Mouse (Mus musculus) retina, postnatal 1 day (tissue): ENCODE results near the gene E130308A19Rik.

Experiments
- DNase-seq: peaks from one replicate; pipeline ENCODE4 v3.0.0-alpha.2; 2012

E130308A19Rik gene

GRCm38 (mm10) chr4:59625998-59626910 is at the start of gene E130308A19Rik:
Gene E130308A19Rik, plus strand, starts transcription at chr4:59626211.
- DNase-seq: peak; percentile 92

- DNase-seq: peak; percentile 80
Measured at GRCm38 (mm10) chr4:59580495-59581281, 45.3 kb upstream of the E130308A19Rik start.

GRCm38 (mm10) chr4:59581314-59582185 is 44.5 kb upstream of the E130308A19Rik start, which contains the start of gene Hsdl2:
Gene Hsdl2, plus strand, starts transcription at chr4:59581563.
- peak; percentile 99 for DNase-seq

DNA sequence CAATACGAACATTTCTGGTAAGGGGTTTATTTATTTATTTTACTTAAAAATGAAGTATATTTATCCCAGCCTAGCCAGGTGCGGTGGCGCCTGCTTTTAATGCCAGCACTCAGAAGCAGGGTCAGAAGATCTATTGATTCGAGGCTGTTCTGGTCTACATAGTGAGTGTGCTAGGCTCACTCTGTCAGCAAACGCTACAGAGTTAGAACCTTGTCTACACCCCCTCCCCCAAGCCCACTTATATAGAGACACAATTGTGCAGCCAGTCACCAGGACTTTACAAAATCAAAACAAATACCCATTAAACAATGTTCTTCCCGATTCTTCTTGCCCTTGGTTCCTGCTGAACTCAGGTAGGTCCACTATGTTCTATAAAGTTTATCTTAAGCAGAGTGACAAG is 43.8 kb upstream of the E130308A19Rik start:
- DNase-seq: no peak

GRCm38 (mm10) chr4:59585097-59585496 is 40.9 kb upstream of the E130308A19Rik start:
- DNase-seq: no peak

DNA sequence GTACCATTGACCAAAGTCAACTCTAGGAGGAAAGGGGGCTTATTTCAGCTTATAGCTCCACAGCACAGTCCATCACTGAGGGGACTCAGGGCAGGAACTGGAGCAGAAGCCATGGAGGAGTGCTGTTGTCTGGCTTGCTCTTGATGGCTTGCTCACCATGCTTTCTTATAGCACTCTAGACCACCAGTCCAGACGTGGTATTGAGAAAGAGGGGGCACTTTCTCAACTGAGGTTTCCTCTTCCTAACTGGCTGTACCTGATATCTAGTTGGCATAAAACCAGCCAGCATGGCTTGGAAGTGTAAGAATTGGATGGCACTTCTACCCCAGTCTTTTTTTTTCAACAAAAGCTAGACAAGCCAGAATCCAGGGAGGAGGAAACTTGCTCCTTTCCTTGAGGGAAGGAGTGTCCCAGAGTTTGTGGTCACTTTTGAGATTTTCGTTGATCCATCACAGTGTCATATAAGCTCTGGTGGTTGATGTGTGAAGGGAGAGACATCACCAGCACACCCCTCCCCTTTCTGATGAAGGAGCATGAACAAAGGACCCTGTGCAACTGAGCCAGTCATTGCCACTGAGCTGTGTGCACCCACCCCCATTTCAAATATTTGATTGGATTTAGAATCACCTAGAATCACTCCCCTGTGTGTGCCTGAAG is 38.7 kb upstream of the E130308A19Rik start:
- DNase-seq: no peak

DNA sequence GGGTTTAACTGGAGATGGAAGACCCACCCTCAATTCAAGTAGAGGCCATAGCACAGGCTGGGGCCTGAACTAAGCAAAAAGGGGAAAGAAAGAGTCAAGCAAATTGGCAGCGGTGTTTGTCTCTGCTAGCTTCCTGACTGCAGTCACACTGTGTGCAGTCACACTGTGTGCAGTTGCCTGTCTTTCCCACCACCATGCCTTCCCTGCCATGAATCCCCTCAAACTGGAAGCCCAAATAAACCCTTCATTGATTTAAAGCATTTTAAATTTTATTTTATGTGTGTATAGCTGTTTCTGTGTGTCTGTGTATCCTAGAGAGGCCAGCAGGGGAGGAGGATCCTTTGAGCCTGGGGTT is 38.2 kb upstream of the E130308A19Rik start:
- no peak for DNase-seq

DNA sequence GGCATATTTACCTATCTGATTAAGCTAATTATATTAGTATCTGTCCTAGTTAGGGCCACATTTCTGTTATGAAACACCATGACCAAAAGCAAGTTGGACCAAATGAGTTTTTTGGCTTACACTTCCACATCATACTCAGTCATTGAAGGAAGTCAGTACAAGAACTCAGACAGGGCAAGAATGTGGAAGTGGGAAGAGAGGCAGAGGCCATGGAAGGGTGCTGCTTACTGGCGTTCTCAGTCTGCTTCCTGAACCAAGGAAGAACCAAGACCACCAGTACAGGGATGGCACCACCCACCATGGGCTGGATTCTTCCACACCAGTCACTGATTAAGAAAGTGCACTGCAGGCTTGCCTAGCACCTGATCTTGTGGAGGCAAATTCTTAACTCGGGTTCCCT is 31.4 kb upstream of the E130308A19Rik start:
- DNase-seq: no peak

- no peak for DNase-seq
Measured at GRCm38 (mm10) chr4:59596556-59596955, 29.5 kb upstream of the E130308A19Rik start.

DNA sequence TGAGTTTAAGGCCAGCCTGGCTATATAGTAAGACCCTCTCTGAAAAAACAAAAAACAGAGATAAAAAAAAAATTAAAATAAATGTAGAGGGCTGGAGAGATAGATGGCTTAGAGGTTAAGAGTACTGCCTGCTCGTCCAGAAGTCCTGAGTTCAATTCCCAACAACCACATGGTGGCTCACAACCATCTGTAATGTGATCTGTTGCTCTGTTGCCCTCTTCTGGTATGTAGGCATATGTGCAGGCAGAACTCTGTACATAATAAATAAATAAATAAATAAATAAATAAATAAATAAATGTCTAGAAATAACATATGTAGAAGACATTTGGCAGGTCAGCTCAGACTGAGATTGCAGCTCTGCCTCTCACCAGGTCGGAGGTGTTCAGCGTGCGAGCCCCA is 23.3 kb upstream of the E130308A19Rik start:
- no peak for DNase-seq

DNA sequence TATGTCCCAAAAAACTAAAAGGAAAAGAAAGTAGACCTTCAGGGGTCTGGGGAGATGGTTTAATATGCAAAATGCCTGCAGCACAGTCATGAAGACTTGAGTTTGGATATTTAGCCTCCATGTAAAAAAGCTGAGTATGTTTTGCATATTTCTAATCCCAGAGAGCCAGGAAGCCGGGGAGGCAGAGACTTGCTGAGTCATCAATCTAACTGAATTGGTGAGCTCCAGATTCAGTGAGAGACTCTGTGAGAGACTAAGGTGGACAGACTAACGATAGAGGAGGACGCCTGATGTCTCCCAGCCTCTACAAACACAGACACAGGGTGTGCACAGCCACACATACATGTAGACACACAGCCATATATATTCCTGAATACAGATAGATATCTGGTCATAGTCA is 21.1 kb upstream of the E130308A19Rik start:
- no peak for DNase-seq

- DNase-seq: no peak
Measured at GRCm38 (mm10) chr4:59605501-59605900, 20.5 kb upstream of the E130308A19Rik start.

- no peak for DNase-seq
Measured at GRCm38 (mm10) chr4:59610411-59610810, 15.6 kb upstream of the E130308A19Rik start.

- DNase-seq: peak; percentile 54
Measured at GRCm38 (mm10) chr4:59614986-59615385, 11.0 kb upstream of the E130308A19Rik start.

DNA sequence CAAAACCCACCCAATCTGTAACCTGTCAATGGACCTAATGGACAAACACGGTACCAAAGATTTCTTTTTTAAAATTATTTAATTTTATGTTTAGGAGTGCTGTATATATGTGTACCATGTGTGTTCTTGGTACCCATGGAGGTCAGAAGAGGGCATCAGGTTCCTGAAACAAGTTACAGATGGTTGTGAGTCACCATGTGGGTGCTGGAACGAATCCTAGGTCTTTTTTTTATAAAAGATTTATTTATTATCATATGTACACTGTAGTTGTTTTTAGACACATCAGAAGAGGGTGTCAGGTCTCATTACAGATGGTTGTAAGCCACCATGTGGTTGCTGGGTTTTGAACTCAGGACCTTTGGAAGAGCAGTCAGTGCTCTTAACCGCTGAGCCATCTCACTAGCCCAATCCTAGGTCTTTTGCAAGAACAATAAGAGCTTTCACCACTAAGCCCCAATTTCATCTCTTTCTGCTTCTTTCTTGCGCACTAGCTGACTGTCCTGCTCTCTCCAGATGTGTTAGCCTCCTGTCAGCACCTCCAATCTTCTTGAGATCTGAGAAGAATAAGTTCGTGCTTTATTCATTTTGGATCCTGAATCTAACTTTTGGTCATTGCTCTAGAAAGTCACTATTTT is 6.3 kb upstream of the E130308A19Rik start:
- DNase-seq: no peak

DNA sequence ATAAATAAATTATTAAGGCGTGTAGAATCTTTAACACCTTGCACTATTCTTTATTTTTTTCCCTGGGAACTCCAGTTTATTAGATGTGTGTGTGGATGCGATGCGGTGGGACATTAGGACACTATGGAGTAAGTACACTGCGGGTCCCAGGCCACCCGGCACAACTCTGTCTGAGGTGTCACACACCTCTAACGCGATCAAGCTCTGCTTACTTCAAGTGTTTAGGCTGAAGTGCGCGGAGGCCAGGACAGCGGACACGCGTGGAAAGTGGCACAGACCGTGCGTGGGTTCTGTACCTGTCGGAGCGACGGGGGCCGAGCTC is 374 bp upstream of the E130308A19Rik start:
- no peak for DNase-seq

- no peak for DNase-seq
Measured at GRCm38 (mm10) chr4:59628255-59628654, 2.2 kb downstream of the E130308A19Rik start.

DNA sequence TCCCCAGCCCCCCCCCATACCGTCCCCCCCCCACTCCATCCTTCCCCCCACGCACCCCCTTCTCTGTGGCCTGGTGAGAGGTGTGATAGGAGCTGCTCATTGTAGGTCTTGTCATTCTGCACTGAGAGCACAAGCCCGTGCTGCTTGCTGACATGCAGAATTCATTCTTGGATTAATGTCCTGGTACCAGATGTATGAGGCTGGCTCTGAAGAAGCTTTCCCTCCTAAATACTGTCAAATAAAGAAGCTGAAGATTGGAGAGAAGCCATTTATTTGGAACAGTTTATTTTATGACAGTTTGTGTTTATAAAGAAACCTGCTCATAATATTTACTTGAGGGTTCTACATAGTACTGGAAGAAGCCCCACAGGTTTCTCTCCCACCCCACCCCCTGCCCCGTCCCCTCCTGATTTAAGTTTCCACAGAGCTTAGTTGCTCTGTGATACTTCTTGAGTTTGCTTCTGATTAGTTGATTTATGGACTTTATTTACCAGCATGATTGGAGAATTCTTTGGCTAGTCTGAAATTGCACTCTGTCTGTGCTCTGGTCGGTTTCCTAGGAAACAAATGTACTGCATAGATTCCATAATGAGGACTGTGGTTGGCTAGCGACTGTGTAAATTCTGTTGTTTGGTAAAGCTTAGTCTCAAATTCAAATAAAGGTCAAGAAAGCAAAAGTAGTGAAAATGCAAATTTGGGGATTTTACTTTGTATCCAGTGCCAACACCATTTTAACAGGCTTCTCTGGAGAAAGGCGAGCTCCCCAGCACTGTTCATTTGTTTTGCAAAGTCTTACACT is 3.3 kb downstream of the E130308A19Rik start:
- no peak for DNase-seq

DNA sequence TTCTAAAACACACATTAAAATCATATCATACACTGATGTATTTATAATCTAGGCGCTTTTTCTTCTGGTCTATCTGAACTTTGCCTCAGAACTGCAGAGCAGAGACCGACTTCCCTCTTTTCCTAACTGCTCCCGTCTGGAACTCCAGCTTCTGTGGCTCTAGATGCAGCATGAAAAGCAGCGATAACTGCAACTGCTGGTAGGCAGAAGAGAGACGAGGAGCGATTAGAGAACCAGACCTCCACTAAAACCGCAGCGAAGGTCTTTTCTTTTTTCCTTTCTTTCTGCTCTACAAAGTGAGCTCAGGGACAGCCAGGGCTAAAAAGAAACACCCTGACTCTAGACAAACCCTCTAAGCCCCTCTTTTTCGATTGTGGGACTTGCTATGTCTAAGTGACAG is 4.1 kb downstream of the E130308A19Rik start:
- DNase-seq: no peak

GRCm38 (mm10) chr4:59634532-59634931 is 8.5 kb downstream of the E130308A19Rik start:
- no peak for DNase-seq

DNA sequence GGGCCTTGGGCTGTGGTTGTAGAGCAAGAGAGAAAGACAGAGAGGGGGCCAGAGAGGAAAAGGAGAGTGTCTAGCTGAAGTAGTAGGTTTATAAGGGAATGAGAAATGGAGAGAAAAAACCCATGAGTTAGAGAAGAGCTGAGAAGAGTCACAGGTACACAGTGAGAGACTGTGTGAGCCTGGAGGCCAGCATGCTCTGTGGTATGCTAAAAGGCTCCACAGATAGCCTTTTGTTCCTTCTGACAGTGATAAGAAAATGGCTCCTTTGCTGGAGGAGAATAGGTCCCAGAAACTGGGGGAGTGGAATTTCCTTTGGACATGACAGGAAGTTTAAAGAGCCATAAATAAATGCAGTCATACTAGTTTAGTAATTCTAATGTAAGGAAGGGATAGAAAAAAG is 13.2 kb downstream of the E130308A19Rik start:
- DNase-seq: no peak
